Mouse (Mus musculus): ENCODE measurements around the gene Sytl3. TPM values are rescaled to one million over a fixed set of nuclear protein-coding genes. Genes with fewer than 3 reads are reported as not detected.
"Not testable (repeated sequence)": the region's sequence is repeated elsewhere in the genome, so short reads cannot be mapped to it uniquely, and the experiment has no call there.

The Sytl3 gene
- polyA plus RNA-seq, 1 experiment from 2014 or later: 3.9 TPM

DNA sequence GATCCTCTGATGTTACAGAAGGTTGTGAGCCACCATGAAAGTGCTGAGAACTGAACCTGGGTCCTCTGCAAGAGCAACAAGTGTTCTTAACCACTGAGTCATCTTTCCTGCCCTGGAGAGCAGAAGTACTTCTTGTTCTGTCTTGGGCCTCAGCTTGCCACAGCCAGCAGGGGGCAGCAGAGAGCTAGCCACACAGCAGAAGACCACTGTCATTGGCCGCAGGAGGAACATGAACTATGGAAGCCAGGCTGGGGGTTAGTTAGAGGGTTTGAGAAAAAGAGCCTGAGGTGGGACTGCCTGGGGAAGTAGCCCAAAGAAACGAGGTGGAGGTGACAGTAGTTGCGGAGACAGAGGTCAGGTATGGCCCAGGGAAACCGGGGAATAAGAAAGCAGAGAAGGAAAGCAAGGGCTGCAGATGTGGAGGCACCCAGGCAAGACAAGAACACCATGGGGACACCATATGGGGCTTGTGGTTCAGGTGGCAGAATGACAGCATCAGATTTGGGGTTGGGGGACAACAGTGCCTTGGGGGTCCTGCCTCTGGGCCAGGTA is 38.4 kb downstream of the Sytl3 start:
- H3K9ac ChIP-seq (ENCODE audit: low read depth, low read length); H3K4me2 ChIP-seq (ENCODE audit: low read depth, low read length); H3K36me3 ChIP-seq (ENCODE audit: control insufficient read depth, insufficient read depth, low read length); H3K27me3 ChIP-seq (replicated peaks; ENCODE audit: control insufficient read depth, insufficient read depth, low read length); H3K4me1 ChIP-seq (ENCODE audit: control insufficient read depth, insufficient read depth, low read length); H3K4me3 ChIP-seq (ENCODE audit: low read length); H3K9me3 ChIP-seq (ENCODE audit: control insufficient read depth, low read length); H3K27ac ChIP-seq (ENCODE audit: low read length): not testable (repeated sequence)
- peak; percentile 66 for ATAC-seq
- WGBS: 51% methylated on average over 2 of the region's 4 CpGs

DNA sequence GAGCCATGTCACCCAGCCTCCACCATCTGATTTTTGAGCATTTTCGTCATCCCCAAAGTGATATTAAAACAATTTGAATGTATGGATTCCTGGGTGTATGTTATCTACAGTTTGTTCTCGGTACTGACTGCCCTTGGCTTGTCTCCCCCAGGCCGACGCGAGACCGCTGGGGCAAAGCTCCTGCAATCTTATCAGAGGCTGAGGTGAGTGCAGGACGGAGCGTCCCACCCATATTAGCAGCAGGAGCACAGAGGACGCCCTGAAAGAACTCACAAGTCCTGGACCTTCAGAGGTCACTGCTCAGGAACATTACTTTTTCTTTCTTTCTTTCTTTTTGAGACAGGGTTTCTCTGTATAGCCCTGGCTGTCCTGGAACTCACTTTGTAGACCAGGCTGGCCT is 40.6 kb downstream of the Sytl3 start:
- H3K4me1 ChIP-seq (ENCODE audit: control insufficient read depth, insufficient read depth, low read length); H3K36me3 ChIP-seq (ENCODE audit: control insufficient read depth, insufficient read depth, low read length); H3K27me3 ChIP-seq (replicated peaks; ENCODE audit: control insufficient read depth, insufficient read depth, low read length); H3K9ac ChIP-seq (ENCODE audit: low read depth, low read length); H3K4me3 ChIP-seq (ENCODE audit: low read length); H3K27ac ChIP-seq (ENCODE audit: low read length); H3K9me3 ChIP-seq (ENCODE audit: control insufficient read depth, low read length); H3K4me2 ChIP-seq (ENCODE audit: low read depth, low read length): not testable (repeated sequence)
- WGBS: 72% methylated on average over 8 of the region's 9 CpGs
- peak; percentile 37; the same call in 1 of the 2 replicates for ATAC-seq

- not testable (repeated sequence) for H3K27ac ChIP-seq (ENCODE audit: low read length); H3K4me2 ChIP-seq (ENCODE audit: low read depth, low read length); H3K4me3 ChIP-seq (ENCODE audit: low read length); H3K9me3 ChIP-seq (ENCODE audit: control insufficient read depth, low read length); H3K27me3 ChIP-seq (replicated peaks; ENCODE audit: control insufficient read depth, insufficient read depth, low read length); H3K9ac ChIP-seq (ENCODE audit: low read depth, low read length); H3K36me3 ChIP-seq (ENCODE audit: control insufficient read depth, insufficient read depth, low read length); H3K4me1 ChIP-seq (ENCODE audit: control insufficient read depth, insufficient read depth, low read length); ATAC-seq
- WGBS: 77% methylated on average over 4 of the region's 7 CpGs
Observed at GRCm38 (mm10) chr17:6700077-6700476, 41.2 kb downstream of the Sytl3 start.

DNA sequence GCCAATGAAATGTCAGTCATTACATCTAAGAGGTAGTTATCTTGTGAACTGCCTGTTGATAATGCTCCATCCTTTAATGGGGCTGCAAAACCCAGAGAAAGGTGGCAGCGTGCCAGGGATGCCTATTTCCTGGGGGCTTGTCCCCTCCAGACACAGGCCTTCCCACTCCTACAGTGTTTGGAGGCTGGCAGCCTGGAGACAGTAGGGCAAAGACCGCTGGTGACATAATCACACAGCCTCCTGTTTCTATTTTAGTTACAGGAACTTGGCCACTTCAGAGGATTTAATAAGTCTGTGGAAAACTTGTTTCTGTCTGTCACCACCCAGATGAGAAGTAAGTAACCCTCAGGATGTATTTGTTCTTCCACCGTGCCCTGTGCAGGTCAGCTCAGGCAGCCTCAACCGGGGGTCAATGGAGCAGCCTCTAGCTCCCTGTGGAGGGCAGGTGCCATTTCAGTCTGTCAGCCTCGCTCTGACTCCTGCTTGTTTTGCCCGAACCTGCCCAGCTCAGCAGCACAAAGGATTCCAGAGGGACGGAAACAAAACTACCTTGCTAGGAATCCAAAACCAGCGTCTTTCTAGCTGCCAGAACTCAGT is 43.8 kb downstream of the Sytl3 start:
- WGBS: 54% methylated on average over 2 of the region's 8 CpGs

DNA sequence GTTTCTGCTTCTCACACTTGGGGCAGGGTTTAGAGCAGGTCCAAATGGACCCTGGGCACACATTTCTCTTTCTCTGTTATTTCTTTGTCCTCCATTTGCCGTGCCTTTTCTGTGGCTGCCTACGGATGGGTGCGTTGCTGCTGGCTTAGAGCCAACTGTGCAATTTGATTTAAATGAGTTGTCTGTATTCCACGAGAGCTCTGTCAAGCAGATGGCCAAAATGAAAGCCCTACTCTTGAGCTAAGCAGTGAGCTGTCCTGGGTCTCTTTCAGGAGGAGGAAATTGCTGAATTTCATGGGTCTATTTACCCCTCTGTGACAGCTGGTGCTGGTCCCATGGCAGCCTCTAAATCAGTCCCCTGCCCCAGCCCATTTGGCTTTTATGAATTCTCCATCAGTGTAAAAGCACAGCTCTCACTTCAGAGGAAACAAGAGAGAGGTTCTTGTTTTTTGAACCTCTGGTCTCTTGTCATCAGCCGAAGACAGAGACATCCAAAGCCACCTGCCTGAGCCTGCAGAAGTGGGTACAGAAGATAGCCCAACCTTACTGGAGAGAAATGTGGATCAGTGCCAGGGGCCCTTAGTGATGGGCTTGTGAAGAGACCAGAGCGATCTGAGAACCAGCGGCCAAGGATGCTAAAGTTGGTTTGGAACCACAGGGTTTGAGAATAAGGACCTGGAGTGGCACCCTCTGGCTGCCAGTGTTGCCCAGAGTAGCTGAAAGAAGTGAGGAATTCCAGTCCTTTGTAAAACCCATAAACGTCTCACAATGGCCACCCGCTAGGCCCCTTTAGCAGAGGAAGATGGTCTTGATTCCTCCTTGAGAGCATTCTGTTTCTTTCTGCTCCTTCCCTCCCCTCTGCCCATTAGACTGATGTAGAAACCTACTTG is 44.7 kb downstream of the Sytl3 start:
- not testable (repeated sequence) for H3K27ac ChIP-seq (ENCODE audit: low read length); H3K9ac ChIP-seq (ENCODE audit: low read depth, low read length); H3K9me3 ChIP-seq (ENCODE audit: control insufficient read depth, low read length); H3K4me3 ChIP-seq (ENCODE audit: low read length); H3K4me2 ChIP-seq (ENCODE audit: low read depth, low read length); H3K4me1 ChIP-seq (ENCODE audit: control insufficient read depth, insufficient read depth, low read length); ATAC-seq; H3K36me3 ChIP-seq (ENCODE audit: control insufficient read depth, insufficient read depth, low read length); H3K27me3 ChIP-seq (replicated peaks; ENCODE audit: control insufficient read depth, insufficient read depth, low read length)
- WGBS: 57% methylated on average over 8 of the region's 9 CpGs

More for the DNA sequence above, 43.8 kb downstream of the Sytl3 start:
- not testable (repeated sequence) for H3K4me1 ChIP-seq (ENCODE audit: control insufficient read depth, insufficient read depth, low read length); H3K9ac ChIP-seq (ENCODE audit: low read depth, low read length); H3K27me3 ChIP-seq (replicated peaks; ENCODE audit: control insufficient read depth, insufficient read depth, low read length); H3K4me2 ChIP-seq (ENCODE audit: low read depth, low read length); H3K4me3 ChIP-seq (ENCODE audit: low read length); ATAC-seq; H3K36me3 ChIP-seq (ENCODE audit: control insufficient read depth, insufficient read depth, low read length); H3K9me3 ChIP-seq (ENCODE audit: control insufficient read depth, low read length); H3K27ac ChIP-seq (ENCODE audit: low read length)

- H3K9ac ChIP-seq (ENCODE audit: low read depth, low read length); H3K4me2 ChIP-seq (ENCODE audit: low read depth, low read length); H3K4me1 ChIP-seq (ENCODE audit: control insufficient read depth, insufficient read depth, low read length); H3K27ac ChIP-seq (ENCODE audit: low read length); ATAC-seq; H3K36me3 ChIP-seq (ENCODE audit: control insufficient read depth, insufficient read depth, low read length); H3K27me3 ChIP-seq (replicated peaks; ENCODE audit: control insufficient read depth, insufficient read depth, low read length); H3K9me3 ChIP-seq (ENCODE audit: control insufficient read depth, low read length); H3K4me3 ChIP-seq (ENCODE audit: low read length): not testable (repeated sequence)
- WGBS: 73% methylated on average over 5 of the region's 5 CpGs
Observed at GRCm38 (mm10) chr17:6706448-6706847, 47.6 kb downstream of the Sytl3 start.

GRCm38 (mm10) chr17:6707422-6707821 is 48.5 kb downstream of the Sytl3 start:
- ATAC-seq: not testable (repeated sequence)
- 93% methylated on average over 5 of the region's 5 CpGs for WGBS

DNA sequence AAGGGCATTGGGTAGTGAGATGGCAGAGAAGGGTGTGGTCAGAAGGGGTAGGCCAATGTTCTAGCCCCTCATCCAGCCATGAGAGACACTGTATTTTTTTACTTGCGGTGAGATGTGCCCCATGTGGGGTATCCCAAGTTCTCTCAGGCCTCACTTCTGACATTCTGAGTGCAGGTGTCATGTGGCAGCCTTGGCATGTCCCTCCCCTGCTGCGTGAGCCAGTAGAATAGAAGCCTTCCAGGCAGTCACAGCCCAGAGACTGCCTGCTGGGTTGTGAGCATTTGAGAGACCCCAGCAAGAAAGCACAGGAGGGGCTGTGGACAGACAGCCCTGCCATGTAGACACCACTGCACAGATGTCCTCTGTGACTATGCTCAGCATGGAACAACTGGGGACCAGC is 49.3 kb downstream of the Sytl3 start:
- not testable (repeated sequence) for H3K9me3 ChIP-seq (ENCODE audit: control insufficient read depth, low read length); H3K27me3 ChIP-seq (replicated peaks; ENCODE audit: control insufficient read depth, insufficient read depth, low read length); H3K36me3 ChIP-seq (ENCODE audit: control insufficient read depth, insufficient read depth, low read length); H3K4me1 ChIP-seq (ENCODE audit: control insufficient read depth, insufficient read depth, low read length); H3K9ac ChIP-seq (ENCODE audit: low read depth, low read length); H3K4me2 ChIP-seq (ENCODE audit: low read depth, low read length); H3K4me3 ChIP-seq (ENCODE audit: low read length); H3K27ac ChIP-seq (ENCODE audit: low read length); ATAC-seq
- WGBS: 80% methylated on average over 2 of the region's 2 CpGs

More at GRCm38 (mm10) chr17:6707422-6707821, 48.5 kb downstream of the Sytl3 start:
- H3K36me3 ChIP-seq (ENCODE audit: control insufficient read depth, insufficient read depth, low read length); H3K4me1 ChIP-seq (ENCODE audit: control insufficient read depth, insufficient read depth, low read length); H3K4me2 ChIP-seq (ENCODE audit: low read depth, low read length); H3K4me3 ChIP-seq (ENCODE audit: low read length); H3K27ac ChIP-seq (ENCODE audit: low read length); H3K27me3 ChIP-seq (replicated peaks; ENCODE audit: control insufficient read depth, insufficient read depth, low read length); H3K9ac ChIP-seq (ENCODE audit: low read depth, low read length); H3K9me3 ChIP-seq (ENCODE audit: control insufficient read depth, low read length): not testable (repeated sequence)

DNA sequence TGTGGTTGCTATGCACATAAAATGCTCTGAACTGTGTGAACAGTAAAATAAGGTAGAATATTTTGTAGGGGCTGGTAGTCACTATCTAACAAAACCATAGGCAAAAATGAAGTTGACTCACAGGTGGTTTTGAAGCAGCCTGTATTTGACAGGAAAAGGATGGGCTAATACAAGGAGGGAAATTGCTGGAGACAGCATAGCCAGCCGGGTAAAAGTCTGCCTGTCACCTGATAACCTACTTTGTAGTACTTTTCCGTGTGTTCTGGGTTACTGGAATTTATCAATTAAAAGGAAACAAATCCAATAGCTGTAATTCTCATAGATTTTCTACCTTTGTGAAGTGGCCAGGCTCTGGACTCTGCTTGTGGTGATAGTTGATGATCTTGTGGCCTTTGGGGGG is 54.6 kb downstream of the Sytl3 start:
- not testable (repeated sequence) for H3K9me3 ChIP-seq (ENCODE audit: control insufficient read depth, low read length); H3K4me1 ChIP-seq (ENCODE audit: control insufficient read depth, insufficient read depth, low read length); H3K27ac ChIP-seq (ENCODE audit: low read length); H3K36me3 ChIP-seq (ENCODE audit: control insufficient read depth, insufficient read depth, low read length); H3K9ac ChIP-seq (ENCODE audit: low read depth, low read length); H3K4me3 ChIP-seq (ENCODE audit: low read length); H3K4me2 ChIP-seq (ENCODE audit: low read depth, low read length); H3K27me3 ChIP-seq (replicated peaks; ENCODE audit: control insufficient read depth, insufficient read depth, low read length)
- 56% methylated on average over 2 of the region's 2 CpGs for WGBS
- 0 out of 2 replicates have a peak, but pooled peaks have one; percentile 50 for ATAC-seq

Measured in intestine, embryonic 16.5 days (tissue).